Mouse (Mus musculus) ES-E14 (cell line): Measurements from ENCODE around the gene Fam120b. TPM values are rescaled to one million over a fixed set of nuclear protein-coding genes. Genes with fewer than 3 reads are reported as not detected.

Experiments used
- DNase-seq: peaks from one replicate; pipeline ENCODE4 v3.0.0-alpha.2; 2013; ENCODE audit warnings: low read depth, low spot score
- H3K27ac ChIP-seq: 2 replicates; pipeline ENCODE4 v1.5.1; 2012; ENCODE audit warnings: low read depth, mild to moderate bottlenecking, low read length, moderate library complexity, mixed read lengths; ENCODE audit not compliant: poor library complexity, insufficient read depth, severe bottlenecking
- H3K36me3 ChIP-seq: 2 replicates; pipeline ENCODE4 v1.6.1; 2012; ENCODE audit warnings: mild to moderate bottlenecking, low read length, moderate library complexity, mixed read lengths; ENCODE audit not compliant: control insufficient read depth, poor library complexity, insufficient read depth, severe bottlenecking
- H3K4me1 ChIP-seq, 2 experiments: fragments of 150-350 bp in 1 of 2; sonication (generic) in 1 of 2; 2 replicates each; pipeline ENCODE4 v1.6.1; 2012; ENCODE audit warnings: low read length in 2 of 2, mild to moderate bottlenecking in 1 of 2, mixed read lengths in 1 of 2; ENCODE audit not compliant: control insufficient read depth in 2 of 2, insufficient read depth in 2 of 2, poor library complexity in 1 of 2
- H3K4me3 ChIP-seq, 2 experiments: fragments of 150-350 bp in 1 of 2; sonication (generic) in 1 of 2; 2 replicates each; pipeline ENCODE4 v1.5.1; 2012; ENCODE audit warnings: low read length in 2 of 2, low read depth in 1 of 2, mild to moderate bottlenecking in 1 of 2, mixed read lengths in 1 of 2; ENCODE audit not compliant: insufficient read depth in 1 of 2, poor library complexity in 1 of 2, severe bottlenecking in 1 of 2
- H3K9ac ChIP-seq: 2 replicates; pipeline ENCODE4 v1.6.1; 2012; ENCODE audit warnings: low read depth, mild to moderate bottlenecking, low read length, mixed read lengths; ENCODE audit not compliant: poor library complexity, insufficient read depth, severe bottlenecking
- H3K9me3 ChIP-seq: fragments of 150-350 bp; sonication (generic); 2 replicates; pipeline ENCODE4 v1.6.1; 2012; ENCODE audit warnings: low read depth, mild to moderate bottlenecking, low read length; ENCODE audit not compliant: control insufficient read depth, insufficient read depth
- CHD2 ChIP-seq: IDR thresholded peaks from 2 replicates; pipeline ENCODE4 v1.6.1; 2014; ENCODE audit warnings: mild to moderate bottlenecking, low read depth, low read length, inconsistent platforms
- HCFC1 ChIP-seq: IDR thresholded peaks from 2 replicates; pipeline ENCODE4 v1.6.1; 2012; ENCODE audit warnings: low read length, inconsistent platforms, borderline replicate concordance; ENCODE audit not compliant: insufficient read depth
- MAFK ChIP-seq: IDR thresholded peaks from 2 replicates; pipeline ENCODE4 v1.6.1; 2014; ENCODE audit warnings: mild to moderate bottlenecking, low read depth, low read length, inconsistent platforms; ENCODE audit not compliant: insufficient read depth
- ZC3H11A ChIP-seq: IDR thresholded peaks from 2 replicates; pipeline ENCODE4 v1.6.1; 2012; ENCODE audit warnings: low read depth, mild to moderate bottlenecking, inconsistent platforms, low read length, borderline replicate concordance
- ZNF384 ChIP-seq: IDR thresholded peaks from 2 replicates; pipeline ENCODE4 v1.6.1; 2012; ENCODE audit warnings: low read depth, low read length, inconsistent platforms
- in situ Hi-C, 2 experiments: fragments of 600-800 bp; cut with MboI; formaldehyde crosslinking; loops; one replicate each; pipeline ENCODE4 v1.15.1; 2025; ENCODE audit warnings: low sequenced_read_pairs in 2 of 2, inconsistent platforms in 1 of 2; ENCODE audit not compliant: unreplicated experiment in 2 of 2
- total RNA-seq: library from RNA; depleted of rRNA; stranded (reverse); fragments of 300-350 nt; gene quantifications from 2 replicates; pipeline ENCODE4 v1.2.3, GENCODE M21; 2012; rRNA removed

Fam120b gene
- total RNA-seq, 1 experiment = 7.1 TPM

DNA sequence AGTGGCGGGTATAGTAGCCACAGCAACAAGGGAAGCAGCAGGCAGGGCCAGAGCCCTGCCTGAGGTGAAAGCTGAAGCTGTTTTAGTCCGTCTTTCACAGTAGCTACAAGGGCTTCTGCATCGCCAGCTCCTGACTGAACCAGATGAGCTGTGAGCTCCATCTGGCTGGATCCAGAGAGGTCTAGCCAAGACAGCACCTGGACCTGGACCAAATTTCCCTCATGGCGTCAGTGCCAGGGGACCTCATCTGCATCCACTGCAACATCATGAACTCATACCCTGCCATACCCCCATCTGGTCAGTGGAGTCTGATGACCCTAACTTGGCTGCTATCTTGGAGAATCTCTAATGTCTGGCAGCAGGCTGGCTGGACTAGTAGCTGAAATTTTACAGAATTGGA is 63.8 kb downstream of the Fam120b start:
- in situ Hi-C loops = loop anchor here in 1 of 2 experiments (25.0 kb wide), 1 partner anchor 397 kb away; no protein-coding TSS in a partner anchor
- TF ChIP-seq HCFC1 (no peak), MAFK (no peak), ZNF384 (no peak), ZC3H11A (no peak), CHD2 (no peak)

DNA sequence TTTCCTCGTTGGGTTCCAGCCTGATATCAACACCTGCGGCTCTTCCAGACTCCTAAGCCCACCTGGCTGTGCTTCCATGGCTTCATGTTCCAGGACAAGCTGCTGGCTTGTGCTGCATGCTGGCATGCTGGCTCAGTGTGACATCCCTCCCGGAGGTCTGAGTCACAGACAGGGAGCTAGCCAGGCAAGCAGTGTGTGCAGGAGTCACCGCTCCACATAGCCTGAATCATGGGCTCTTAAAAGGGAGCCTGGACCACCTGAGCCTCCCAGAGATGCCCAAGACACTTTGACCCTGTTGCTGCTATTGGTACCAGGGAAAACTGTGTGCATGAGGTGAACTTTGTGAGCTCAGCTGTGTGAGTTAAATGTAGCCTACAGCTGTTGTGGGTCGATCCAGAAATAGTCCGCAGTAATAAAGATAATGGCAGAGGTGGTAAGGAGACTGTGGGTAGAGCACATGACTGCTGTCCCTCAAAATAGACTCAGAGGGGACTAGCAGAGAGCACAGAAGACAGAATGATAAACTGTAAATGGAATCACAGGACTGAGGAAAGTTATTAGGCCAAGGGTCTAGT is 66.0 kb downstream of the Fam120b start:
- in situ Hi-C loops = loop anchor here in 1 of 2 experiments (25.0 kb wide), 1 partner anchor 400 kb away; no protein-coding TSS in a partner anchor
- TF ChIP-seq ZNF384 (no peak), HCFC1 (no peak), ZC3H11A (no peak), CHD2 (no peak), MAFK (no peak)
- Histone ChIP-seq H3K4me3 (no peak overlapping the region), H3K36me3 (peaks cover 3% of the 10 kb centered on the region; the same call in 1 of the 2 replicates), H3K27ac (no peak overlapping the region), H3K4me1 (no peaks in the 10 kb centered on the region), H3K9ac (no peak overlapping the region), H3K9me3 (no peaks in the 10 kb centered on the region)
- DNase-seq = no peak

More for the DNA sequence above, 63.8 kb downstream of the Fam120b start:
- no peaks in the 10 kb centered on the region for H3K36me3 ChIP-seq
- no peak overlapping the region for H3K4me3 ChIP-seq
- no peak for DNase-seq
- H3K9me3 ChIP-seq = no peaks in the 10 kb centered on the region
- no peak overlapping the region for H3K27ac ChIP-seq
- no peak overlapping the region for H3K9ac ChIP-seq
- H3K4me1 ChIP-seq = no peaks in the 10 kb centered on the region

DNA sequence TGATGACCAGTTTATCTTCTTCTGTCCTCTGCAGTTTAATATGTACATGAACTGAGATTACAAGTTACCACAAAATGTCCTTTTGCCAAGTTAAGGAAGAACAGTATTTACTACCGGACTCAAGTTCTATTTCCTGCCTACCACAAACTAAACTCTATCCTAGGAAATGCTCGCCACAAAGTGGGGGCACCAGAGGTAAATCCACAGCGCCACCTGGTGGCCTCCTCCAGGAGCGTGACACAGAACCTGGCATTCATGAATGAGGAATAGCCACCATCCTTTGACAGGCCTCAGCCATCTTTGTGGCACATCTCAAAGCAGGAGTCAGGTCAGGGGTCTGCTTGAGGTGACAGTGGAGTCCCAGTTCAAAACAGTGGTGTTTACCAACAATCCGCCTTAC is 71.7 kb downstream of the Fam120b start:
- Histone ChIP-seq H3K9ac (no peak overlapping the region), H3K4me3 (no peak overlapping the region), H3K36me3 (peaks cover 11% of the 10 kb centered on the region), H3K4me1 (no peaks in the 10 kb centered on the region), H3K9me3 (no peaks in the 10 kb centered on the region), H3K27ac (no peak overlapping the region)
- peak; percentile 68 for DNase-seq
- in situ Hi-C loops = loop anchor here in 1 of 2 experiments (25.0 kb wide), 1 partner anchor 405 kb away; no protein-coding TSS in a partner anchor
- TF ChIP-seq CHD2 (no peak), ZNF384 (no peak), ZC3H11A (peak; percentile 94), HCFC1 (no peak), MAFK (no peak)

DNA sequence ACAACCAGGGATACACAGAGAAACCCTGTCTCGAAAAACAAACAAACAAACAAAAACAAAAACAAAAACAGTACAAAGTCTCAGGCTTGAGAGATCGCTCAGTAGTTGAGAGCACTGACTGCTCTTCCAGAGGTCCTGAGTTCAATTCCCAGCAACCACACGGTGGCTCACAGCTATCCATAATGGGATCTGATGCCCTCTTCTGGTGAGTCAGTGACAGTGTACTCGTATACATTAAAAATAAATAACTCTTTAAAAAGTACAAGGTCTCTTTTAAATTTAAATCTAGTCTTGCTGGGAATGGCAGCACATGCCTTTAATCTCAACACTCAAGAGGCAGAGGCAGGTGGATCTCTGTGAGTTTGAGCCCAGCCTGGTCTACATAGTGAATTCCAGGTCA is 76.7 kb downstream of the Fam120b start:
- in situ Hi-C loops = loop anchor here in 1 of 2 experiments (25.0 kb wide), 1 partner anchor 410 kb away; no protein-coding TSS in a partner anchor
- no peak for DNase-seq
- Histone ChIP-seq H3K9ac (no peak overlapping the region), H3K4me1 (no peaks in the 10 kb centered on the region), H3K27ac (no peak overlapping the region), H3K36me3 (peaks cover 35% of the 10 kb centered on the region), H3K9me3 (no peaks in the 10 kb centered on the region), H3K4me3 (no peak overlapping the region)
- TF ChIP-seq CHD2 = no peak
- no peak for TF ChIP-seq ZC3H11A
- TF ChIP-seq HCFC1 = no peak
- no peak for TF ChIP-seq ZNF384
- TF ChIP-seq MAFK = no peak

Other genes starting within 250 kb of the Fam120b start
- gene Dll1, start 19.3 kb upstream of the Fam120b start, total RNA-seq = 13.8 and 42.4 TPM in 2 replicates
- 151 and 189 TPM in 2 replicates for gene Psmb1, start 103.5 kb downstream of the Fam120b start, total RNA-seq
- gene Tbp, start 103.7 kb downstream of the Fam120b start, total RNA-seq = 35.6 and 39.4 TPM in 2 replicates
- gene Pdcd2, start 131.1 kb downstream of the Fam120b start, total RNA-seq = 65.1 and 82.7 TPM in 2 replicates
- 1.9 and 2.7 TPM in 2 replicates for gene Prdm9, start 168.2 kb downstream of the Fam120b start, total RNA-seq